Mouse (Mus musculus) embryonic facial prominence, embryonic 10.5 days (tissue): ENCODE results near the gene Def8. TPM values are rescaled to one million over a fixed set of nuclear protein-coding genes. Genes with fewer than 3 reads are reported as not detected.
A peak's percentile ranks its signal among the peaks of the same experiment; 100 is the strongest.
"Not testable (repeated sequence)": the region's sequence is repeated elsewhere in the genome, so short reads cannot be mapped to it uniquely, and the experiment has no call there.

Source experiments
- DNase-seq: peaks from one replicate; pipeline ENCODE4 v3.0.0-alpha.2; 2017; ENCODE audit warnings: low spot score
- H3K27ac ChIP-seq: fragments of 300-500 bp; sonication (generic); replicated peaks from 2 replicates; pipeline ENCODE4 v1.5.1; 2016; ENCODE audit warnings: mild to moderate bottlenecking
- H3K27me3 ChIP-seq: fragments of 300-500 bp; sonication (generic); replicated peaks from 2 replicates; pipeline ENCODE4 v1.6.1; 2016; ENCODE audit warnings: low read depth, mild to moderate bottlenecking; ENCODE audit not compliant: poor library complexity, severe bottlenecking
- H3K36me3 ChIP-seq: fragments of 300-500 bp; sonication (generic); replicated peaks from 2 replicates; pipeline ENCODE4 v1.6.1; 2016; ENCODE audit warnings: mild to moderate bottlenecking, moderate library complexity
- H3K4me1 ChIP-seq: fragments of 300-500 bp; sonication (generic); 2 replicates; pipeline ENCODE4 v1.6.1; 2016
- H3K4me3 ChIP-seq: fragments of 300-500 bp; sonication (generic); 2 replicates; pipeline ENCODE4 v1.5.1; 2016; ENCODE audit warnings: mild to moderate bottlenecking, moderate library complexity
- H3K9me3 ChIP-seq: fragments of 300-500 bp; sonication (generic); 2 replicates; pipeline ENCODE4 v1.6.1; 2016; ENCODE audit warnings: mild to moderate bottlenecking
- WGBS: fragments of 180-500 bp; shearing (Covaris S2); methylation state at CpG from one replicate; pipeline ENCODE4 v1.1.7; 2016; 5-methylcytosine and 5-hydroxymethylcytosine counted together
- polyA plus RNA-seq: library from polyadenylated mRNA; unstranded; fragments of >200 nt; fragmentation: Nextera tagmentation; extraction: Ambion mirVana; gene quantifications from 2 replicates; pipeline ENCODE4 v1.2.1, GENCODE M21; 2016

Def8 gene
- polyA plus RNA-seq, 1 experiment from 2014 or later = 43.5 TPM

DNA sequence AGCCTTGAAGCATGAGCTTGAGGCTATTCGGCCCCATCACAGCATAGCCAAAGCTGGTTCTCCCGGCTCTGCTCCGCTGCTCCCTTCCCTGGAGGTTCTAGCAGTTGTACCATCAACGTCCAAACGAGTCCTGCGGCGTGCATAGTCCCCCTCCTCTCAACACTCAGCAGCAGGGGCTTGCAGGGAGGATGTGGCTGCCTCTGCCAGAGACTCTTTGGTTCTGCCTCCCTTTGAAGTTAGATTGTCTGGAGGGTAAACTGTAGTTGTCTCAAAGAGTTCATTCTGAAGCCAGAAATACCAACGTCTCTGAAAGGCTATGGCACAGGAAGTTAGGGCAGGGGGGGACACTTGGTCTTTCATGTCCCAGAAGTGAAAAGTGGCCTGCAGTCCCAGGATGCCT, 18.8 kb upstream of the Def8 start:
- Histone ChIP-seq H3K4me1 (peaks cover 17% of the 10 kb centered on the region), H3K27ac (no peak overlapping the region), H3K36me3 (peaks cover 41% of the 10 kb centered on the region), H3K9me3 (no peaks in the 10 kb centered on the region), H3K4me3 (no peak overlapping the region), H3K27me3 (peaks cover 19% of the 10 kb centered on the region)
- DNase-seq = no peak
- WGBS = 32% methylated on average over 8 of the region's 8 CpGs

DNA sequence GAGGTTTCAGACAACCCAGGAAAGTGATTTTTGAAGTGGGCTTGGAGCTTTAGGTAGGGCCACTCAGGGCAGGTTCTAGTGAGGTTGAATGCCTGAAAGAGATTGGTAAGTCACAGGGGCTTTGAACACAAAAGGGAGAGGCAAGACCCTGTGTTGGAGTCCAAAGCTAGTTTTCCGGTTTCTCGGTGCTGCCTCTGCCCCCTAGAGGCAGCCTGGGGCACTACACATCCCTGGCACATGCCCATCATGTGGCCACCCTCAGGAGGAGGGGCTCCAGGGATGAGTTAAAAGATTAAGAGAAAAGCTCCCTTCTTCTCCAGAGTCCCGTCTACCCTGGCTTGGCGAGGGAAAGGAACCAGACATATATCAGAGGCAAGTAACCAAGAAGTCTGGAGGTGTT, 16.5 kb upstream of the Def8 start, which contains the start of gene Mc1r:
TSS of gene Mc1r (plus strand) at position 322 of the 400 bp plus-strand sequence.
- WGBS = 8% methylated on average over 4 of the region's 4 CpGs
- Histone ChIP-seq H3K36me3 (peaks cover 18% of the 10 kb centered on the region), H3K27ac (no peak within 1 kb of the TSS), H3K4me3 (no peak within 1 kb of the TSS), H3K4me1 (peaks cover 39% of the 10 kb centered on the region), H3K27me3 (peaks cover 42% of the 10 kb centered on the region), H3K9me3 (no peaks in the 10 kb centered on the region)
- DNase-seq = peak; percentile 77

DNA sequence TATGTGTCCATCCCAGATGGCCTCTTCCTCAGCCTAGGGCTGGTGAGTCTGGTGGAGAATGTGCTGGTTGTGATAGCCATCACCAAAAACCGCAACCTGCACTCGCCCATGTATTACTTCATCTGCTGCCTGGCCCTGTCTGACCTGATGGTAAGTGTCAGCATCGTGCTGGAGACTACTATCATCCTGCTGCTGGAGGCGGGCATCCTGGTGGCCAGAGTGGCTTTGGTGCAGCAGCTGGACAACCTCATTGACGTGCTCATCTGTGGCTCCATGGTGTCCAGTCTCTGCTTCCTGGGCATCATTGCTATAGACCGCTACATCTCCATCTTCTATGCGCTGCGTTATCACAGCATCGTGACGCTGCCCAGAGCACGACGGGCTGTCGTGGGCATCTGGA, 15.7 kb upstream of the Def8 start:
- Histone ChIP-seq H3K9me3 (no peaks in the 10 kb centered on the region), H3K27me3 (peaks cover 50% of the 10 kb centered on the region), H3K36me3 (peaks cover 10% of the 10 kb centered on the region), H3K27ac (no peak overlapping the region), H3K4me3 (no peak overlapping the region), H3K4me1 (peaks cover 48% of the 10 kb centered on the region)
- no peak for DNase-seq
- 94% methylated on average over 13 of the region's 13 CpGs for WGBS

GRCm38 (mm10) chr8:123408586-123409544, 14.5 kb upstream of the Def8 start:
- WGBS = 72% methylated on average over 9 of the region's 9 CpGs
- peaks cover 63% of the 10 kb centered on the region for H3K27me3 ChIP-seq
- H3K27ac ChIP-seq = no peak overlapping the region
- no peak for DNase-seq
- peak overlapping the region; percentile 65; the same call in 1 of the 2 replicates for H3K4me3 ChIP-seq
- no peaks in the 10 kb centered on the region for H3K36me3 ChIP-seq
- peaks cover 59% of the 10 kb centered on the region for H3K4me1 ChIP-seq
- H3K9me3 ChIP-seq = no peaks in the 10 kb centered on the region

DNA sequence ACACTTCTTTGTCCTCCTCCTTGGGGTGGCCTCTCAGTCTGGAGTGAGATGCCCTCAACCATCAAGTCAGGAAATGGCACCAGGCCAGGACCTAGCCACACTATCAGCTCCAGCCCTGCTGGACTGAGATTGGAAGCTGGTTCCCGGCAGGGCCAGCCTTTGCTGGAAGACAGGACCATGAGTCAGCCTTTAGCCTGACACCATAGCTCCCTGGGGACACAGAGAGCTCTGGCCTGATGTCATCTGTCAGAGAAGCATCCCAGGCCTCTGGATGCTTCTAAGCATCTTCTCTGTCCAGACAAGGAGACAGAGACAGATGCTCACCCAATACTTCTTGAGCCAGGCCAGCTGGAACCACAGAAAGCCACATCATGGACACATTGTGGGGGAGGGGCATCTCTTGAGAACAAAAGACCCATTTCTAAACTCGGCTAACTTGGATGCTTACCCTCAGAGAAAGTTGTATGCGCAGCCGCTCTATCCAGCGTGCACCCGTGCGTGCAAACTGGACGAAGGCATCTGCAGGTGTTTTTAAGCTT, 13.2 kb upstream of the Def8 start:
- WGBS = 60% methylated on average over 8 of the region's 8 CpGs
- Histone ChIP-seq H3K4me3 (peak overlapping the region; percentile 65), H3K27me3 (peaks cover 67% of the 10 kb centered on the region), H3K9me3 (no peaks in the 10 kb centered on the region), H3K36me3 (no peaks in the 10 kb centered on the region), H3K4me1 (peaks cover 56% of the 10 kb centered on the region), H3K27ac (peak overlapping the region; percentile 85)
- no peak for DNase-seq

GRCm38 (mm10) chr8:123410788-123411187, 12.5 kb upstream of the Def8 start:
- peaks cover 67% of the 10 kb centered on the region for H3K27me3 ChIP-seq
- no peaks in the 10 kb centered on the region for H3K9me3 ChIP-seq
- no peaks in the 10 kb centered on the region for H3K36me3 ChIP-seq
- 6% methylated on average over 11 of the region's 11 CpGs for WGBS
- peak overlapping the region; percentile 85 for H3K27ac ChIP-seq
- H3K4me1 ChIP-seq = peaks cover 56% of the 10 kb centered on the region
- peak overlapping the region; percentile 65 for H3K4me3 ChIP-seq
- no peak for DNase-seq

DNA sequence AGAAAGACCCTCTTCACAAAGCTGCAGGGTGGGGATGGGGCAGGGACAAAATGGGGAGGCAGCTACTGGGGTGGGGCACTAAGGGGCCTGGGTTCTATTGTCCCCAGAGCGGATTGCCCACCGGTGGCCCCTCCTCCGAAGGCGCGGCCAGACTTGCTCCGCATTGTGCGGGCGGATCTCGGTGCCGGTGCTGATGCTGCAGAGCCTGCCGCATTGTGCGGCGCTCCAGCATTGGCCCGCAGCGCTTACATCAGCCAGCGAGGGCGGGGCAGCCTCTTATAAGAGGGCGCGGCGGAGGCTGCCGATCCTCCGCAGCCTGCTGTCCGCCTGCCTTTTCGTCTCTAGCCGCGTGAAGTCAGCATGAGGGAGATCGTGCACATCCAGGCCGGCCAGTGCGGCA, 12.1 kb upstream of the Def8 start, which contains the start of gene Tubb3:
TSS of gene Tubb3 (plus strand) at position 179 of the 400 bp plus-strand sequence.
- no peaks in the 10 kb centered on the region for H3K9me3 ChIP-seq
- WGBS = 0% methylated on average over 29 of the region's 29 CpGs
- H3K4me1 ChIP-seq = peaks cover 56% of the 10 kb centered on the region
- H3K4me3 ChIP-seq = peak within 1 kb of the TSS; percentile 65
- peak; percentile 84 for DNase-seq
- H3K27me3 ChIP-seq = peaks cover 67% of the 10 kb centered on the region
- peak within 1 kb of the TSS; percentile 85 for H3K27ac ChIP-seq
- no peaks in the 10 kb centered on the region for H3K36me3 ChIP-seq

- DNase-seq = no peak
- H3K36me3 ChIP-seq = no peaks in the 10 kb centered on the region
- H3K27ac ChIP-seq = peak overlapping the region; percentile 85
- 7% methylated on average over 16 of the region's 16 CpGs for WGBS
- H3K4me3 ChIP-seq = peak overlapping the region; percentile 65
- peaks cover 67% of the 10 kb centered on the region for H3K27me3 ChIP-seq
- H3K4me1 ChIP-seq = peaks cover 56% of the 10 kb centered on the region
- no peaks in the 10 kb centered on the region for H3K9me3 ChIP-seq
Observed at GRCm38 (mm10) chr8:123411781-123412327, 11.5 kb upstream of the Def8 start.

DNA sequence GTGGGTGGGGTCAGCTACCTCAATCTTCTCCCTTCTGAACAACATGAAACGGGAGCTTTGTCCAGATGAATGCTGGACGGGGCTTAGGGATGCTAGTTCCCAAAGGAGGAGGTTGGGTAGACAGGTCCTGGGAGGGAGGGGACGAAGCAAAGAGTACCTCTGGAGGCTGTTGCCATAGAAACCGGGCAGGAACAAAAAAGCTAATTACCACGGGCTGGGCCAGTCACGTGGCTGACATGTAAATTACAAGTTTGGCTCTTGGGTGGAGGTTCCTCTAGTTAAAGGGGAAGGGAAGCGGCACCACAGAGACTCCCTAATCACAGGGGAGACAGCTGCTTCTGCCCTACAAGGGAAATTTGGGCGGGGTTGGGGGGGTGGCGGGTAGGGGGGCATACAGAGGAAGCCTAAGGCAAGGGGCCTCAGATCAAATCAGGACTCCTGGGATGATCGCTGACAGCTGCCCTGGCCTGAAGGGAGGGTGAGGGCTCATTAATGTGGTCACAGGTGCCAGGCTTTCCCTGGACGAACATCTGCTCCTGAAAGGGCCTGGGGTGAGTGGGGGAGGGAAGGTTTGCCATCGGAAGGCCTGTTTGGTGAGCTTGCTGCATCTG, 10.7 kb upstream of the Def8 start:
- DNase-seq = peak; percentile 59
- Histone ChIP-seq H3K36me3 (no peaks in the 10 kb centered on the region), H3K27me3 (peaks cover 64% of the 10 kb centered on the region), H3K4me3 (peak overlapping the region; percentile 65), H3K4me1 (peaks cover 54% of the 10 kb centered on the region), H3K9me3 (no peaks in the 10 kb centered on the region), H3K27ac (peak overlapping the region; percentile 85; the same call in 1 of the 2 replicates)
- 1% methylated on average over 12 of the region's 12 CpGs for WGBS

- WGBS = 14% methylated on average over 9 of the region's 9 CpGs
- DNase-seq = peak; percentile 78
- H3K4me3 ChIP-seq = peak overlapping the region; percentile 65
- peaks cover 10% of the 10 kb centered on the region for H3K36me3 ChIP-seq
- H3K27me3 ChIP-seq = peaks cover 51% of the 10 kb centered on the region
- H3K4me1 ChIP-seq = peaks cover 52% of the 10 kb centered on the region
- no peaks in the 10 kb centered on the region for H3K9me3 ChIP-seq
- H3K27ac ChIP-seq = no peak overlapping the region
Observed at GRCm38 (mm10) chr8:123414255-123414654, 9.1 kb upstream of the Def8 start.

- Histone ChIP-seq H3K4me3 (peak overlapping the region; percentile 65; the same call in 1 of the 2 replicates), H3K36me3 (peaks cover 16% of the 10 kb centered on the region), H3K4me1 (peaks cover 43% of the 10 kb centered on the region), H3K27me3 (peaks cover 42% of the 10 kb centered on the region)
- WGBS = 85% methylated on average over 5 of the region's 5 CpGs
- not testable (repeated sequence) for H3K9me3 ChIP-seq, H3K27ac ChIP-seq, DNase-seq
Observed at GRCm38 (mm10) chr8:123414997-123415696, 8.2 kb upstream of the Def8 start.
